In the genomic region with DNA sequence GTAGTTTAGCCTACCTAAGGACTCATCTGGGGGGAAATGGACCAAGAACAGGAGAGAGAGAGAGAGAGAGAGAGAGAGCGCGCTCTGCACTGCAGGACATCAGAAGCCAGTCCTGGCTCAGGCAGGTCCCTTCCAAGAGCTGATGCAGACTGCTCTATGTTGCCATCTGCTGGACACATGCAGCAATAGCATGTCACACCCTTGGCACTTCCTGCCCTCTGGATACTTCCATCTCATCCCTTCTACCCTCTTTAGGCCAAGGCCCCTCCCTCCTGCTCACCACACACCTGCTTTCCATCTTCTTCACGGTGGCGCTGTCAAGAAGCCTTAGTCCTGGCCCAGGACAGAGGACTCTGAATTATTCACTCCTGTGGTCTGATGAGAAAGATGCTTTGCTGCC, we compare ENCODE assay signal across 9 mouse cellular contexts. TPM values are rescaled to one million over a fixed set of nuclear protein-coding genes. Genes with fewer than 3 reads are reported as not detected.
A peak's percentile ranks its signal among the peaks of the same experiment; 100 is the strongest.
DNase-seq lines count a peak whose midpoint lies in the region; TF ChIP-seq lines count a peak whose summit lies in the region.
"Had no signal": no experiment of that assay in that cellular context is flagged by ENCODE, and none has a peak within 500 bp of the region (broad histone marks: within the 10 kb centered on the region; RNA-seq: fewer than 3 reads in every experiment).

No protein-coding gene starts in this region.

- H3K9me3 ChIP-seq in hindbrain, embryonic 10.5 days: peaks cover 8% of the 10 kb centered on the region; the same call in 1 of the 2 replicates

- peak; percentile 98 for TF ChIP-seq CTCF in bone marrow, adult 2 months (IDR thresholded peaks at IDR 0.05; ENCODE audit: control insufficient read depth, insufficient read depth, low read length)
- TF ChIP-seq CTCF in embryonic fibroblast, embryonic 13.5 days (IDR thresholded peaks at IDR 0.05; ENCODE audit: borderline replicate concordance, insufficient read depth, low read length): peak; percentile 100

- no peak overlapping the region for H3K4me3 ChIP-seq in bone marrow, adult 2 months (replicated peaks; ENCODE audit: control insufficient read depth, low read depth, low read length)
- no peak overlapping the region for H3K4me3 ChIP-seq in embryonic fibroblast, embryonic 13.5 days (ENCODE audit: insufficient read depth, low read length)
- H3K4me3 ChIP-seq in hindbrain, embryonic 10.5 days: no peak overlapping the region

- no peak overlapping the region for H3K27ac ChIP-seq in bone marrow, adult 2 months (ENCODE audit: control insufficient read depth, insufficient read depth, low read depth, low read length, poor library complexity)
- no peak overlapping the region for H3K27ac ChIP-seq in embryonic fibroblast, embryonic 13.5 days (ENCODE audit: insufficient read depth, low read length)
- no peak overlapping the region for H3K27ac ChIP-seq in hindbrain, embryonic 10.5 days

- no peaks in the 10 kb centered on the region for H3K36me3 ChIP-seq in hindbrain, embryonic 10.5 days

- WGBS in bone marrow, adult 2 months: 15% methylated on average over 4 of the region's 4 CpGs
- 3% methylated on average over 4 of the region's 4 CpGs for WGBS in hindbrain, embryonic 10.5 days

- no peak for TF ChIP-seq POLR2A in bone marrow, adult 2 months (IDR thresholded peaks at IDR 0.05; ENCODE audit: borderline replicate concordance, control insufficient read depth, low read depth, low read length)
- TF ChIP-seq POLR2A in embryonic fibroblast, embryonic 13.5 days (IDR thresholded peaks at IDR 0.05; ENCODE audit: low read depth, low read length): no peak

- H3K27me3 ChIP-seq in hindbrain, embryonic 10.5 days (ENCODE audit: insufficient read depth, poor library complexity, severe bottlenecking): peaks cover 3% of the 10 kb centered on the region; the same call in 1 of the 2 replicates

- peak; percentile 88 for DNase-seq in ES-CJ7 (ENCODE audit: low read depth, low spot score)
- DNase-seq in hindbrain, embryonic 10.5 days (ENCODE audit: low spot score): peak; percentile 82
- DNase-seq in layer of hippocampus, adult 9-11 months: peak; percentile 44
- DNase-seq in lung, postnatal 36 days: peak; percentile 69
- DNase-seq in retina, embryonic 14.5 days (ENCODE audit: low spot score): peak; percentile 93
- DNase-seq in thymus, postnatal 36 days: peak; percentile 60

- no peaks in the 10 kb centered on the region for H3K4me1 ChIP-seq in bone marrow, adult 2 months (ENCODE audit: control insufficient read depth, insufficient read depth, low read length)
- no peaks in the 10 kb centered on the region for H3K4me1 ChIP-seq in embryonic fibroblast, embryonic 13.5 days (ENCODE audit: control insufficient read depth, insufficient read depth, low read length)
- peaks cover 32% of the 10 kb centered on the region for H3K4me1 ChIP-seq in hindbrain, embryonic 10.5 days (replicated peaks)

RNA-seq across cellular contexts. Expression of a gene that starts 5.3 kb away (rescaled TPM):
- polyA plus RNA-seq in bone marrow, adult 2 months (2011; ENCODE audit: insufficient read depth, insufficient read length, low replicate concordance, missing spikeins): not detected in 2 replicates
- polyA plus RNA-seq in embryonic fibroblast, embryonic 13.5 days (2011; ENCODE audit: insufficient read length, low read depth, missing spikeins): not detected in 2 replicates
- polyA plus RNA-seq in hindbrain, embryonic 10.5 days (2016; fragmentation: Nextera tagmentation; extraction: Ambion mirVana): not detected in 2 replicates
- polyA plus RNA-seq: heart, embryonic 14.5 days had no signal

RNA-seq across cellular contexts. Expression of a gene that starts 31.7 kb away (rescaled TPM):
- 13.4 and 15.3 TPM in 2 replicates for polyA plus RNA-seq in bone marrow, adult 2 months (2011; ENCODE audit: insufficient read depth, insufficient read length, low replicate concordance, missing spikeins)
- 13.8 and 16.8 TPM in 2 replicates for polyA plus RNA-seq in embryonic fibroblast, embryonic 13.5 days (2011; ENCODE audit: insufficient read length, low read depth, missing spikeins)
- polyA plus RNA-seq in hindbrain, embryonic 10.5 days (2016; fragmentation: Nextera tagmentation; extraction: Ambion mirVana): 28.6 and 30.5 TPM in 2 replicates

RNA-seq across cellular contexts. Expression of a gene that starts 41.6 kb away (rescaled TPM):
- 22.3 and 64.6 TPM in 2 replicates for polyA plus RNA-seq in bone marrow, adult 2 months (2011; ENCODE audit: insufficient read depth, insufficient read length, low replicate concordance, missing spikeins)
- 43.1 and 48.8 TPM in 2 replicates for polyA plus RNA-seq in embryonic fibroblast, embryonic 13.5 days (2011; ENCODE audit: insufficient read length, low read depth, missing spikeins)
- polyA plus RNA-seq in hindbrain, embryonic 10.5 days (2016; fragmentation: Nextera tagmentation; extraction: Ambion mirVana): 64.2 and 75.9 TPM in 2 replicates

RNA-seq across cellular contexts. Expression of a gene that starts 46.1 kb away (rescaled TPM):
- 0.38 and 3.9 TPM in 2 replicates for polyA plus RNA-seq in bone marrow, adult 2 months (2011; ENCODE audit: insufficient read depth, insufficient read length, low replicate concordance, missing spikeins)
- polyA plus RNA-seq in embryonic fibroblast, embryonic 13.5 days (2011; ENCODE audit: insufficient read length, low read depth, missing spikeins): not detected in 2 replicates
- polyA plus RNA-seq in hindbrain, embryonic 10.5 days (2016; fragmentation: Nextera tagmentation; extraction: Ambion mirVana): 0.24 and 0.43 TPM in 2 replicates
- polyA plus RNA-seq: heart, embryonic 14.5 days had no signal
